Mouse (Mus musculus) left cerebral cortex, postnatal 36 days (tissue): ENCODE measurements around the gene Trak1. TPM values are rescaled to one million over a fixed set of nuclear protein-coding genes. Genes with fewer than 3 reads are reported as not detected.
A peak's percentile ranks its signal among the peaks of the same experiment; 100 is the strongest.
"Not testable (repeated sequence)": the region's sequence is repeated elsewhere in the genome, so short reads cannot be mapped to it uniquely, and the experiment has no call there.

ENCODE experiments used
- DNase-seq, 2 experiments: peaks; one replicate each; pipeline ENCODE4 v3.0.0; 2021 to 2022; ENCODE audit warnings: low spot score in 2 of 2, mixed read lengths in 1 of 2
- intact Hi-C: fragments of 180-260 bp; cut with DNase I; formaldehyde crosslinking; loops from one replicate; pipeline ENCODE4 v1.15.1; 2025
- total RNA-seq, 2 experiments: library from RNA; stranded (reverse); gene quantifications; 2 replicates each; pipeline ENCODE4 v1.2.3; 2021

The Trak1 gene
- total RNA-seq, 2 experiments from 2014 or later: 229 to 269 TPM

DNA sequence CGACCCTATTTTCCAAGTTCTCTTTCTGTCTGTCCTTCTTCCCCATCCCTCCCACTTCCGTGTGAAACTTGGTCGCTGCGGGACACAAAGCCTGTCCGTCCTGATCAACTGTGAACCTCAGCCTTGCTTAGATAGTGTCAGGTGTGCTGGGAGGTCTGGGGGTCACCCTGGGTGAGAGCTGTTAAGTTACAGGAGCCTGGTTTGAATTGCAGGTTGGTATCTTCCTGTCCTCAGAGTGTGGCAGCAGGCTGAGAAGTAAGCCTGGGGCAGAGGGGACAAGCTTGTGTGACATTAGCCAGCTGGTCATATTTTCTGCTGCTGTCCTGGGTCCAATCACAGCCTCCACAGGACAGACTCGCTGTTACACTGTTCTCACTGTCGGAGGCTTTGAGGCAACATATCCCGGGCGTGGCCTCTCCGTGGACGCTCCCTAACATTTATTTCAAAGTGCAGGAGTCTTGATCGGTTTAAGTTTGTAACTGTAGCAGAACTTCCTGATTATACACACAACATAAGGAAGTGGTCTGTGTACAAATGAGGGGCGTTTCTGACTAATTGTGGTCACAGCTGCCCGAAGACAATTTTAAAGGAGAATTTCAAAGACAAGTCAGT is 17.3 kb downstream of the Trak1 start:
- intact Hi-C loops: loop anchor here (5.0 kb wide), 1 partner anchor 38 kb away; no protein-coding TSS in a partner anchor
- DNase-seq: no peak

DNA sequence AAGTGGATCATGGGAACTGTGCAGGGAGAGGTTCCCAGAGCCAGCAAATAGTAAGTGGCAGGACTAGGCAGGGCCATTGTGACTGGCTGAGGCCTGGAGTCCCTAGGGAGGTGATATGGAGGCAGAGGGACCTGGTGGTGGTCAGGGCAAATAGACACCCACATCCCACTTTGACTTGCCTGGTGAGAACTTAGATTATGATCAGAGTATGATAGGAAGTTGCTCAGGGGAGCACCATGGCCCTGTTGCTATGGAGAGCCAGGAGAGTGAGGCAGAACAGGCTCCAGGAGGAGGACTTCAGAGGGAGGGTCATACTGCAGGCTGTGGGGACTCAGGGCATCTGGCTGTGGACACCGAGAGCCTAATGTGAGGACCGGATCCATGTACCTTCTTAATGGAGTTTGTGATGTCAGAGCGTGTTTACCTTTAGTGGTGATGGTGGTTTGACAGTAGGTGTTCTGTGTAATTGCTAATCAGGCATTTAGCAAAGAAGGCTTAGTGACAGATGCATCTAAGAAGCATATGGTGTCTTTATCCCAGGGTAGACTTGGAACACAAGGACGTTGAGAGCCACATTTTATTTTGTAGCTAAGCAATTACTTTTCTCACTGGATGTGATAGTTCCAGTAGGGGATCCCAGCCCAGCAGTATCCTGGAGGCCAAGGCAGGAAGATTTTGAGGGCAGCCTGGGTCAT is 18.7 kb downstream of the Trak1 start:
- no peak for DNase-seq
- intact Hi-C loops: no loop called here

DNA sequence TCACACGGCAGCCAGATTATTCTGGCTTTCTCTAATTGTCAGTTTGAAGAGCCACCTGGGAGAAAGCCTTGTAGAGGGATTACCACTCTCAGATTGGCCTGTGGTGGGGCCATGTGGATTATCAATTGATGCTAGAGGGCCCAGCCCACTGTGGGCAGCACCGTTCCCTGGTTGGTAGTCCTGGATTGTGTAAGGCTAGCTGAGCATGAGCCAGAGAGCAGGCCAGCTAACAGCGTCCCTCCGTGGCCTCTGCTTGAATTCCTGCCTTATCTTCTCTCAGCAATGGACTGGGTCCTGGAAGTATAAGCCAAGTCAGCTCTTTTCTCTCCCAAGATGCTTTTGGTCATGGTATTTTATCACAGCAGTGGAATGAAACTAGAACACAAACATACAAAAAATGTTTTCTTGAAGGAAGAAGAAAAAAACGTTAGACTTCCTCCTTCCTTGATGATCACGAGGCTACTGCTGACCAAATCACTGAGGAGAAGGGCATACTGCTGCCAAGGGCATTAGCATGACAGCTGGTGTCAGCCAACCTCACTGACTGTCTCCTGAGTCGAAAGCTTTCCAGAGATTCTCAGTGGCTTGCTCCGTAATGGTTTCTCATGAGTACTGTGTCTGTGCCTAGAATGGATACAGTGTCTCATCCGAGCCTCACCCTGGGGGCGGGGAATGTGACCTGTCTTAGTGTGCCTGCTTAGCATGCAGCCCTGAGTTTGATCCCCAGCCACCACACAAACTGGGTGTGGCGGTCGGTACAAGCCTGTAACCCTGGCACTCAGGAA is 19.5 kb downstream of the Trak1 start:
- intact Hi-C loops: no loop called here
- DNase-seq: no peak

DNA sequence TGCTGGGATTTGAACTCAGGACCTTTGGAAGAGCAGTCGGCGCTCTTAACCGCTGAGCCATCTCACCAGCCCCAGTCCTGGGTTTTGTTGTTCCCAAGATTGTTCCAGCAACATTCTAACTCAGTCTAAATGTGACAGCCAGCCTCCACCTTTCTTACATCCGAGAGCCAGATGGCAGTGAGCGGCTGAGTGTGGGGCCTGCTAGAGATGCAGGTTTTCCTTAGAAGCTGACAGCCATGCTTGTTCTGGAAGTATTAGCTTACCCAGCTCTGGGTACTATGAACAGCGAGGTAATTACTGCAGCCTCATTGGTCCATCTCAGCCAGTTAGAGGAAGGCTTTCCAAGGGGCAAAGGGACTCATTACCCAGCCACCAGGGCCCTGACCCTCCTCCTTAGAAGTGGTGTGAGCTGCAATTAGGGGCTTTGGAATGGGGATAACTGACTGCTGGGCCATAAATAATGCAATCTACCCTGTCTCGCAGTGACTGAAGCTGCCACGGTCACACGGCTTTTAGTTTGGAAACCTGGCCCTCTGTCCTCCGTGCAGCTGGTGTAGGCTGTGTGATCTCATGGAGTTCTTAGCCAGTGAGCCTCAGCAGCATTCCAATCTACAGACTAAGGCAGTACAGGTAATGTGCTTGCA is 22.1 kb downstream of the Trak1 start:
- DNase-seq: peak; percentile 53 to 54
- intact Hi-C loops: no loop called here

DNA sequence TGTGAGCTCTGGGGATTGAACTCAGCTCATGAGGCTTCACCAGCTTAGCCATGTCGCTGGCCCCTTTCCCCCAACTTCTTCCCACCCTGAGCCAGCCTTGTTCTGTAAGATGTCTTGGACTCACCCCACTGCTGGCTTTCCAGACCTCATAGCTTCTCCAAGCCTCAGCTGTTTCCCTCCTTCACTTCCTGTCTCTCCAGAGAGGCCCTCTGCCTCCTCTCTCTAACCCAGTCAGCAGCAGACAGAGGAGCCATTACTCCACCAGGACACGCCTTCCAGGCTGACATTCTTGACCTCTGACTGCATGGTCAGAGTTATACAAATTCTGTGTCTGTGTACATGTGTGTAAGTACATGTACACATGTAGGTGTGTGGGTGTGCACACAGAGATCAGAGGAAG is 23.1 kb downstream of the Trak1 start:
- no peak for DNase-seq
- intact Hi-C loops: no loop called here

DNA sequence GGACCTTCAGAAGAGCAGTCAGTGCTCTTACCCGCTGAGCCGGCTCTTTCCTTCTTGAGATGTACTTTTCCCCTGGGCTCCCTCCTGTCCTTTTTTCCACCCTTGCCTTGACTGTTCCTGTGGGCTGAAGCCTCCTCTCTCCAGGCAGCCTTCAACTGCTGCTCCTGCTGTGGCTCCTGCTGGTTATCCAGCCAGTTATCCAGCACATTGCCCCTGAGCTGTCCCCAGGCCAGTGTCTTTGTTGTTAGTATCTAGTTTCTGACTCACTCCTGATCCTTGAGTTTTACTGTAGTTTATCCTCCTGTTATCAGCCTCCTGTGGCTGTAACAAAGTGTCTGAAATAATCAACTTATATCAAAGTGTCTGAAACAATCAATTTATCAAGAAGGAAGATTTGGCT is 23.8 kb downstream of the Trak1 start:
- intact Hi-C loops: no loop called here
- DNase-seq: no peak

DNA sequence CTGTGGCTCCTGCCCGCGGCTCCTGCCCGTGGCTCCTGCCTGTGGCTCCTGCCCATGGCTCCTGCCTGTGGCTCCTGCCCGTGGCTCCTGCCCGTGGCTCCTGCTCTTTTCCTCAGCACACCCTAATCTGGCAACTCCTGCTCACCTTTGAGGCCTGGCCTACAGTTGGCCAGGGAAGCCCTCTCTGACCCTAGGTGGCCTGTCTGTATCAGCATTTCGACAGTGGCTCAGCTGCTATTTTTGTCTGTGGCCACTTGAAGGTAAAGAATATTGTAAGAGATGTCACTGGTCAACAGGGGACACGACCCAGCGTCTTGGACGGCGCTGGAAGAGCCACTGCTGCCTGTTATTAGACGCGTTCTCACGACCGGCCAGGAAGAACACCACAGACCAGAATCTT is 24.7 kb downstream of the Trak1 start:
- no peak for DNase-seq
- intact Hi-C loops: no loop called here

DNA sequence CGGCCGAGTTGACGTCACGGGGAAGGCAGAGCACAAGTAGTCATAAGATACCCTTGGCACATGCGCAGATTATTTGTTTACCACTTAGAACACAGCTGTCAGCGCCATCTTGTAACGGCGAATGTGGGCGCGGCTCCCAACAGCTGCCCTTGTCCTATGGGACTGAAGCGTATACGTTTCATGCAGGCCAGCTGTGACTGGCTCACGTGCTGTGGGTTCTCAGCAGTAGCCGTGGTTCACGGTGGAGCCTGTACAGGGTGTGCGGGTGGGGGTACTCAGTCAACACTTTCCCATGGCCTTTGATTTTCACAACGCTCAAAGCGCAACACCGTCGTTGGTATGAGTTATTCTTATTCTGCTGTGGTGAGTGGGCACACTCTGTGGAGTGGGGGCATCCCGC is 31.0 kb downstream of the Trak1 start:
- intact Hi-C loops, DNase-seq: not testable (repeated sequence)

DNA sequence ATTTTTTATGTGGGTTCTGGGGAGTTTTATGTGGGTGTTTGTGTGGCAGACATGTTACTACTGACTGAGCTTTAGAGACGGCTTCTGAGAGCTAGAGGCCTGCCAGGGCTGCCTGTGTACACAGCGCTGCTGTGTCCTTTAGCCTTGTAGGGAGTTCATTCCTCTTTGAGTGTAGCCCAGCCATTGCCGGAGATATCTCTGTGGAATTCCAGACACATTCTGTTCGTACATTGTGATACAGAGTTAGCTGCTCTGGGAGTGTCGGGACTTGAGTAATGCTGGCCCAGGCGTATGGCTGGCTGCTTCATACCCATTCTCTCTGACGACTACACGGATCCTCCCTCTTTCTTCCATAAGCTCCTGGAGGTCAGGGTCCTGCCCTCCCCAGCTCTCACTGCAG is 31.9 kb downstream of the Trak1 start:
- no peak for DNase-seq
- intact Hi-C loops: no loop called here

DNA sequence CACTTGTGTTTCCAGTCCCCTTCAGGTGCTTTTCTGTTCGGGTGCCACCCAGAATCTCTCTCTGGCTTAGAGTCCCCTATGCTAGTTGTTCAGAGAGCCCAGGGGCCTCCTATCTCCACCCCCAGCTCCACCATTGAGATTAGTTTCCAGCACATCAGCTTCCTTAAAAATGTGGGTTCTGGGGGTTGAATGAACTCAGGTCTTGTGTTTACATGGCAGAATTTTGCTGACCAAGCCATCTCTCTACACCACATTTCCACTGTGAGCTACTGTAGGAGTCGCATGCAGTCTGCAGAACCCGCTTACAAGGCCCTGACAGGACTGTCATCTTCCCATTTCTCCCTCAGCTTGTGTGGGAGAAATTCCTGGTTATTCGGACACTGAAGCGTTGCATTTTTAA is 32.8 kb downstream of the Trak1 start:
- DNase-seq: no peak
- intact Hi-C loops: no loop called here

DNA sequence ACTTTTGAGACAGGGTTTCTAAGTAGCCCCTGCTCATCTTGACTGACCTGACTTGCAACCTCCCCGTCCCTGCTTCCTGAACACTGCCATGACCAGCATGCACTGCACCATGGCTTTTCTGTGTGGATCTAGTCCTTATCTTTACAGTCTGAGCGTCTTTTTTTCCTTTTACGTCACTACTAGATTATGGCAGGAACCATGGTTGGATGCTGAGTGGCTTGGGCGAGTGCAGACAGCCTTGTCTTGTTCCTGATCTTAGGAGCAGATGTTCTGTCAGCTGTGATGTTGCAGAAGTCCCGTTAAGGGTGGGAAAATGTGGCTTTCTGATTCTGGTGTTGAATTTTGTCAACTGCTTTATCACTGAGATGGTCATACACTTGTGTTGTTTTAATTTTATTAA is 34.1 kb downstream of the Trak1 start:
- DNase-seq: no peak
- intact Hi-C loops: no loop called here

DNA sequence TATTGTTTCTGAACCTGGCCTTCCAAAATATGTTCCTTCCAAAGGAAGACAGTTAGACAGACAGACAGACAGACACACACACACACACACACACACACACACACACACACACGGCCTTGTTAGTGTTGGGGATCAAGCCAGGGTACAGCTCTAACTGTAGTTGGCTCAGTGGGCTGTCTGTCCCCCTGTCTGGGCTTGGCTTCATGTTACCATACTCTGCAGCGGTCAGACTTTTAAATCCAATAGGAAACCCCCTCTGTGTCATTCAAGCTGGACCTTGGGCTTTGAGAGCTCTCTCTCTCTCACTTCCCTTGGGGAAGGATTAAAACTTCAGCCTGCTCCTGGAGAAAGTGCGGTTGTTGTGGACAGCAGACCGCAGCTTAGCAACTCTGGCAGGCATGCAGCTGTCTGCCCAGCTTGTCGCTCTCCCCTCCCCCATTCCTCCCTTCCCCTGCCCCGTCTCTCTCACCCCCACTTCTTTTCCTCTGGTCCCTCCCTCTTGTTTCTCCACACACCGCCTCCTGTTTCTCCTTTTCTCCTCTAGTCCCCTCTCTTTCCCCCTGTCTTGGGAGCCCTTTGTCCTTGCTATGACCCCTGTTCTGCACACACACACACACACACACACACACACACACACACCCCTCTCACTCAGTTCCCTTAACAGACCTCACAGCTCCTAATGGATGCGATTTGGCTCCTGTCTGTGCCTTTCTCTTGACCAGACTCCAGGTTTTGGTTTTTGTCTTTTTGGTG is 34.8 kb downstream of the Trak1 start:
- intact Hi-C loops: no loop called here
- no peak for DNase-seq

DNA sequence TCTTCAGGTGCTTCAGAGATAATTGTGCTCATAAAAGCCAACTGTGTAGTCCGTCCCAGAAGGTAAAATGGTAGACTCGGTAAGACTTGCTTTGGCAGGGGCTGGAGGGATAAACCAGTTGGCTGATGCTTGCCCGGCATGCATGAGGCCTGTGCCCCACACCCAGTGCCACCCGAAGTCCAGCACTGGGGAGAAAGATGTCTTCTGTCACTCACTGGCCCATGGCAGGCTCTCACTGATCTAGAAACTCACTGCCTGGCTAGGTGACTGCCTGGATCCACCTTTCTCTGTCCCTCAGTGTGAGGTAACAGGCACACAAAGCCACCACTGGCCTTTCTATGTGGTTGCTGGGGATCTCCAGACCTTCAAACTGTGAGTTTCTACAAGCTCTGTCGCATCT is 36.3 kb downstream of the Trak1 start:
- intact Hi-C loops: no loop called here
- DNase-seq: no peak

DNA sequence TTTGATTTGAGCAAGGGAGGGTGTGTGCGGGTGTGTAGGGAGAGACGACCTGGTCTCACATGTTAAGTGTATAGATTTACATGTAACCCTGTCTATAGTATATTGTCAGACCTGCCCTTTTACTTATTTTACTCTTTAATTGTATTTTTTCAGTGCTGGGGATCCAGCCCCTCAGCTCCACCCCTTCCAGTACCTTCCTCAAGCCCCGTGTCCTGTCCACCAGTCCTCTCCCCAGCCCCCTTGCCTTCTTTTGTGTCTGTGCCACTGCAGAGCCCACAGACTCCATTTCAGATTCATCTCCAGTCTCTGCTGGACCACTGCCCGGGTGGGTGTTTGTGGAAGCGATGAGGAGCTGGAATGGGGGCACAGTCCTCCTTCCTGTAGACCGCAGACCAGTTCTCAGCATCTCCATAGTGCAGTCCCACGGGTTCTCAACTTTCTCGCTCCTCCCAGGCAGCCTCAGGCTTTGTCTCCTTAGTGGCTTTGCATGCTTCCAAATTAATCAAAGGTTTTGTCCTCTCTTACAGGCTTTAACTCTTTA is 37.1 kb downstream of the Trak1 start:
- DNase-seq: no peak
- intact Hi-C loops: no loop called here

DNA sequence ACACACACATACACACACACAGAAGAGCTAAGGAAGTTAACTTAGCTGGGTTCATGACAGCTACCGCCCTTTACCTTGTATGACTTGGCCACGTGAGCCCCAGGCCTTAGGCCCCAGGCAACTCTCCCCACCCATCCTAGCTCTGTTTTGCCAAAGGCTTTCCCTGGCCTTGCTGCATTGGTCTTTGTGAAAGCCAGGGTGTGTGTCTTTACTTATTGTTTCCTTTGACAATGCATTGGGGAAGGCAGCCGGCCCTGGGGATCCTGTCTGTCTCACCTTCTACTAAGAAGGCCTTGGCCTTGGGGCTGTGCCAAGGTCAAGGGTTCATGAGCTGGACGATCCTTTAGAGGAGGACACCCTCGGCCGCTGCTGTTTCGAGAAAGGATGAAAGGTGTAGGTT is 38.3 kb downstream of the Trak1 start:
- intact Hi-C loops: no loop called here
- DNase-seq: no peak

DNA sequence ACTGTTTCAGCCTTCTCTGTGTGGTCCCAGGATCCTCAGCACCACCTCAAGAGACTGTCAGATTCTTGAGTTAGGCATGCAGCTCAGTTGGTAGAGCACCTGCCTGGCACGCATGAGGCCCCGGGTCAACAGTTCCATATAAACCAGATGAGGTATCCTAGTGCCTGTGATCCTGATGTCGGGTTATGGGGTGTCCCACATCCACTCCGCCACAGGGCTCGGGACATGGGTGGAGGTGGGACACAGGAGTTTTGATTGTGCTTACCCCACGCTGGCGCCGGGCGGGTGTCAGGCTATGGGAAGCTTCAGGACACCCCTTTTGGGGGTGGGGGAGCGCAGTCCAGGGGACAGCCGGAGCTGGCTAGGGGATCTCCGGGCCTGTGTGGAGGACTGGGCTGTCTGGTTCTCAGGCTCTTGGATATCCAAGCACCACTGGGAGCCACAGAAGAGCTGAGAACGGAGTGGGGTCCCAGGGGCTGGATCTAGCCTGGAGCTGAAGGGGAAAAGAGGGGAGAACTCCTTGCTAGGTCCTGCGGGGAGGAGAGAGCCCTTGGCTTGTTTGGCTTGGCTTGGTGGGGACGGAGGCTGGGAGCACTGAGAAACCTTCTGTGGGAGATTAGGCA is 39.1 kb downstream of the Trak1 start:
- intact Hi-C loops: no loop called here
- DNase-seq: no peak

DNA sequence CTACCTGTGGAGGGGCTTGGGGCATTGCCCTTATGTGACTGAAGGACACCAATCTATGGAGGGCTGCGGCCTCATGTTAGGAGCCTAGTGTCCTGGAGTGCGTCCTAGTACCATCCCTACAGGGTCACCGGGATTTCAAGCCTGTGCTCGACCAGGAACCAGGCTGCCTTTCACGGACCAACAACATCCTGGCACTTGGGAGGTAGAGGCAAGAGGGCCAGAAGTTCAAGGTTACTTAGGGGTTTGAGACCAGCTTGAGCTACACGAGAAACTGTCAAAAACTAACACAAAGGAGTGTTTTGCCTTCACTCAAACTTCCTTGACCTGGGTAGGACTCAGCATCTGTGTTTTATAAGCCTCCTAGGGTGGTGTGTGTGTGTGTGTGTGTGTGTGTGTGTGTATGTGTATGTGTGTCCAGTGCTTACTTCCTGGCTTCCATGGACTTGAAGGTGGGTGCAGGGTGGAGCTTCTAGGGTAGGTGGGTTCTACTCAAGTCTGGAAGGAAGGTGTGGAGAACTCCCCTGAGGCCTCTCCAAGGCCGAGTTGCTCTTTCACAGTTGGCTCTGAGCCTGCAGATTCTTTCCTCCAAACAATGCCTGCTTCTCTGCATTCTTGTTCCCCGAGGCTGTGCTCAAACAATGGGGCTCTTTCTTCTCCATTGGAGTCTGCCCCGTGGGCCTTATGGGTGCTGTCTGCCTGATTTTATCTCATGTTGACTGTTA is 40.1 kb downstream of the Trak1 start:
- DNase-seq: no peak
- intact Hi-C loops: no loop called here

DNA sequence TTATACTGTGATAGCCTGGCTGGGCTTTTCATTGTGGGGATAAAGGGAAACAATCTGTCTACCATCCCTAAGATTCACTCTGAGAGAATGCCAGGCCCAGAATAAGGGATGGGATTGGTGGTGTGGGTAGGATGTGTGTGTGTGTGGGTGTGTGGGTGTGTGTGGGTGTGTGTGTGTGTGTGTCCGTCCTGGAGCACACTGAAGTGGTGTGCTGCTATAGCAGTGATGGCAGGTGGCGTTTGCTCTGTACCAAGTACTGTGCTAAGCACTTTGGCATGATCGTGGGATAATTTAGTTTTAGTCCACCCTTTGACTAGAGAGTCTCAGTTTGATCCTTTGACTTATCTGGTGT is 40.6 kb downstream of the Trak1 start:
- DNase-seq: no peak
- intact Hi-C loops: no loop called here

DNA sequence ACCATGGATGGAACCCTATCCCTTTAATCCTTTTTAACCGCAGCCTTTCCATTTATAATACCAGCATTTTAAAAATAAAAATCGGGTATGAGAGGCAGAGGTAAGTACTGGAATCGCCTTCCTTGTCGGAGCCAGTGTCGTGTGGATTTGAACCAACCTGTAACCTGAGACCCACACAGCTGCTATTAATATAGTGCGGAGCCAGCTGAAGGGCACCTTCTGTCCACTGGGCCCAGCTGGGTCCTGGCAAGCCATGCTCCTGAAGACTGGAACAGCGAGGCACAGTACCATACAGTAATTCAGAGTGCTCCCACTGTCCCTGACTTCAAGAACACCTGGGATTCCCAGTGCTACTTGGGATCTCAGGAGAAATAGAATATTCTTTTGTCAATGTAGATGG is 44.5 kb downstream of the Trak1 start:
- intact Hi-C loops: no loop called here

More for the DNA sequence above, 44.5 kb downstream of the Trak1 start:
- DNase-seq: no peak
